Mouse (Mus musculus) cortical plate, adult 2 months (tissue): ENCODE results near the gene Dlg3.

Source experiments
- CTCF ChIP-seq: fragments of 200-500 bp; IDR thresholded peaks from 2 replicates; pipeline ENCODE4 v1.5.1; 2011; ENCODE audit warnings: mild to moderate bottlenecking, control low read depth, low read length; ENCODE audit not compliant: insufficient read depth; ENCODE audit errors: extremely low read depth
- POLR2A ChIP-seq: fragments of 200-500 bp; IDR thresholded peaks from 2 replicates; pipeline ENCODE4 v1.6.1; 2011; ENCODE audit warnings: mild to moderate bottlenecking, low read length, control low read depth; ENCODE audit not compliant: insufficient read depth; ENCODE audit errors: extremely low read depth

DNA sequence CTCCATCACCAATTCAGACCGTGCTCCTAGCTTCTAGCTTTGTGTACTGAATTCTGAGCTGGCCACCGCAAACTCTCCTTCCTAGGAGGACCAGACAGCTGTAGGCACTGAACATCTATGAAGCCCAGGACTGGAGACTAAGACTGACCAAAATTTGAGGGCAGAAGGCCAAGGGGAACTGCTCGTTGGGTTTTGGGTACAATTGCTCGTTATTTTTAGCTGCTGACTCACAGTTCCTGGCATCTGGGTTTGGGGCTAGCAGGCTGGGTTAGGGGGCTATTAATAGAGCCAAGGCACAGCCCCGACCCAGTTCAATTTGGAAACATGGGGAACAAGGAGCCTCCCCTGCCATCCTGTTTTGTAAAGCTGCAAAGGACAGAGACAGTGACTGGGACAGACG is 26.7 kb upstream of the Dlg3 start:
- TF ChIP-seq CTCF (no peak), POLR2A (no peak)
